Mouse (Mus musculus) limb, embryonic 15.5 days (tissue): Measurements from ENCODE around the gene Psmc3. TPM values are rescaled to one million over a fixed set of nuclear protein-coding genes. Genes with fewer than 3 reads are reported as not detected.

Source experiments
- polyA plus RNA-seq: library from polyadenylated mRNA; unstranded; fragments of >200 nt; fragmentation: Nextera tagmentation; extraction: Ambion mirVana; gene quantifications from 2 replicates; pipeline ENCODE4 v1.2.1, GENCODE M21; 2015

Psmc3 gene
- polyA plus RNA-seq, 1 experiment from 2014 or later: 248 TPM

Other genes with a start within 250 kb of the Psmc3 start
- 183 and 187 TPM in 2 replicates for gene Mtch2, start 206.9 kb upstream of the Psmc3 start, polyA plus RNA-seq
- 18.9 and 25.6 TPM in 2 replicates for gene C1qtnf4, start 168.1 kb upstream of the Psmc3 start, polyA plus RNA-seq
- gene Kbtbd4, start 149.3 kb upstream of the Psmc3 start, polyA plus RNA-seq: 34.7 and 36.4 TPM in 2 replicates
- 199 and 219 TPM in 2 replicates for gene Ndufs3, start 149.2 kb upstream of the Psmc3 start, polyA plus RNA-seq
- gene Celf1, start 113.6 kb upstream of the Psmc3 start, polyA plus RNA-seq: 56.9 and 61.2 TPM in 2 replicates
- gene Rapsn, start 18.4 kb upstream of the Psmc3 start, polyA plus RNA-seq: 16.2 and 30.5 TPM in 2 replicates
- 88.8 and 89.4 TPM in 2 replicates for gene Slc39a13, start 16.4 kb downstream of the Psmc3 start, polyA plus RNA-seq
- 9.4 and 12.6 TPM in 2 replicates for gene Spi1, start 28.4 kb downstream of the Psmc3 start, polyA plus RNA-seq
- gene Mybpc3, start 64.1 kb downstream of the Psmc3 start, polyA plus RNA-seq: 0.09 and 0.34 TPM in 2 replicates
- gene Madd, start 129.8 kb downstream of the Psmc3 start, polyA plus RNA-seq: 10.2 and 12.2 TPM in 2 replicates
- 2.2 and 2.4 TPM in 2 replicates for gene Nr1h3, start 148.8 kb downstream of the Psmc3 start, polyA plus RNA-seq
- gene Acp2, start 148.9 kb downstream of the Psmc3 start, polyA plus RNA-seq: 25.7 and 25.9 TPM in 2 replicates
- 20.0 and 22.1 TPM in 2 replicates for gene Ddb2, start 183.0 kb downstream of the Psmc3 start, polyA plus RNA-seq
- 58.1 and 93.7 TPM in 2 replicates for gene Pacsin3, start 201.9 kb downstream of the Psmc3 start, polyA plus RNA-seq
- 82.9 and 83.1 TPM in 2 replicates for gene Arfgap2, start 211.0 kb downstream of the Psmc3 start, polyA plus RNA-seq